Mouse (Mus musculus) testis, adult 2 months (tissue): Measurements from ENCODE around the gene Gpr142. TPM values are rescaled to one million over a fixed set of nuclear protein-coding genes. Genes with fewer than 3 reads are reported as not detected.

Experiments used
- H3K27ac ChIP-seq: fragments of 200-500 bp; 2 replicates; pipeline ENCODE4 v1.5.1; 2012; ENCODE audit warnings: low read depth, low read length; ENCODE audit not compliant: control insufficient read depth, insufficient read depth
- H3K27me3 ChIP-seq: fragments of 200-500 bp; 2 replicates; pipeline ENCODE4 v1.6.1; 2012; ENCODE audit warnings: mild to moderate bottlenecking, low read length, moderate library complexity; ENCODE audit not compliant: control insufficient read depth, insufficient read depth
- H3K36me3 ChIP-seq: fragments of 200-500 bp; 2 replicates; pipeline ENCODE4 v1.6.1; 2012; ENCODE audit warnings: mild to moderate bottlenecking, low read length; ENCODE audit not compliant: control insufficient read depth, insufficient read depth
- H3K4me1 ChIP-seq: fragments of 200-500 bp; 2 replicates; pipeline ENCODE4 v1.6.1; 2012; ENCODE audit warnings: low read length; ENCODE audit not compliant: control insufficient read depth, insufficient read depth
- H3K4me3 ChIP-seq: fragments of 200-500 bp; 2 replicates; pipeline ENCODE4 v1.5.1; 2012; ENCODE audit warnings: low read depth, mild to moderate bottlenecking, low read length, moderate library complexity, mixed read lengths; ENCODE audit not compliant: control insufficient read depth
- CTCF ChIP-seq: fragments of 200-500 bp; IDR thresholded peaks from 2 replicates; pipeline ENCODE4 v1.5.1; 2012; ENCODE audit warnings: low read depth, mild to moderate bottlenecking, inconsistent platforms, low read length, moderate library complexity; ENCODE audit not compliant: control insufficient read depth, insufficient read depth, insufficient replicate concordance
- POLR2A ChIP-seq: fragments of 200-500 bp; IDR thresholded peaks from 2 replicates; pipeline ENCODE4 v1.6.1; 2012; ENCODE audit warnings: low read depth, mild to moderate bottlenecking, inconsistent platforms, low read length, moderate library complexity; ENCODE audit not compliant: control insufficient read depth
- polyA plus RNA-seq: library from polyadenylated mRNA; depleted of rRNA; stranded (reverse); fragments of >200 nt; gene quantifications from 2 replicates; pipeline ENCODE4 v1.2.3, GENCODE M21; 2012; rRNA removed

Gpr142 gene
- polyA plus RNA-seq: not detected in 2 replicates

GRCm38 (mm10) chr11:114798624-114799023 is at the start of gene Gpr142:
Gpr142 (plus strand) TSS chr11:114798924.
- no peak for TF ChIP-seq POLR2A
- no peak for TF ChIP-seq CTCF
- peaks cover 4% of the 10 kb centered on the region for H3K4me1 ChIP-seq
- no peaks in the 10 kb centered on the region for H3K36me3 ChIP-seq
- H3K4me3 ChIP-seq: no peak within 1 kb of the TSS
- no peaks in the 10 kb centered on the region for H3K27me3 ChIP-seq
- H3K27ac ChIP-seq: no peak within 1 kb of the TSS

DNA sequence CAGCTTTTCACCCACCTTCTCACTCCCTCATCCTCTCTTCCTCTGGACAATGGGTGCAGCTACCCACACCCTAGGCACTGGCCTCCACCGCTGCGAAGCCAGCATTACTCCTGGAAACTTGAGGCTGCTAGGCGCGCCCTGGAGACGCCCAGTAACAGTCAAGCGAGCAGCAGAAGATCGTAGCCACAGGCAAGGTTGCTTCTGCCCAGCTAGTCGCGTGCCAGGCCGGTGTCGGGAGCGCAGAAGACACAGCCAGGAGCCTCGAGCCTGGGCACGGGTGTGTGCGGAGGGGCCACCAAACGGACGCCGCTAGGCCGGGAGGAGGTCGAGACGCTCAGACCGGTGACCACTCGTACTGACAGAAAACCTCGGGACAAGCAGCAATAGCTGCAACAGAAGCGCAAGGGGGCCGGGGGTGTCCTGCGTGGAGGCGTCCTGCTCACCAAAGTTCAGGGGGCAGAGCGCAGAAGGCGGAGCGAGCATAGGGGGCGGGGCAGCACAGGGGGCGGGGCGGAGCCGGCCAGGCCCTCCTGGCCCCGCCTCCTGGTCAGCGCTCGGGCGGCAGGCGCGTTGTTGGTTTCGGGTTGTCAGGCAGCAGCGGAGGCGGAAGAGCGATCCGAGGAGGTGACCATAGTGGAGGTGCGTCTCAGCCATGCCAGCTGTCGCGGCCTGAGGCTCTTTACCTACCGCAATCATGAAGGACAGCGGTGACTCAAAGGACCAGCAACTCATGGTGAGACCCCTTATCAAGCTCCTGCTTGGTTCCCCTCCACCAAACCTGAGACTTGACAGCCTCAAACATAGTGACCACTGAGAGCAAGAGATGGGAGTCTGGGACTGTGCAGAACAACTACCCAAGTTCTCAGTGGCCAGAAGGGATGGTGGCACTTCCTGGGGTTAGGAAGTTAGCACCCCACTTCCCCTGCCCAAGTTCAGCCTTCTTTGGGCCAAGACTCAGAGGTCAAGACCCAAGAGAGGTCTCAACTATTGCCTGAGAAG is 33.6 kb upstream of the Gpr142 start, which contains the start of gene Kif19a:
TSS of gene Kif19a (plus strand) at position 569 of the 999 bp plus-strand sequence.
- no peak within 1 kb of the TSS for H3K27ac ChIP-seq
- H3K36me3 ChIP-seq: no peaks in the 10 kb centered on the region
- H3K4me1 ChIP-seq: peaks cover 12% of the 10 kb centered on the region
- H3K4me3 ChIP-seq: peak within 1 kb of the TSS; percentile 85
- TF ChIP-seq POLR2A (peak; percentile 54; the same call in 1 of the 2 replicates), CTCF (no peak)
- no peaks in the 10 kb centered on the region for H3K27me3 ChIP-seq

DNA sequence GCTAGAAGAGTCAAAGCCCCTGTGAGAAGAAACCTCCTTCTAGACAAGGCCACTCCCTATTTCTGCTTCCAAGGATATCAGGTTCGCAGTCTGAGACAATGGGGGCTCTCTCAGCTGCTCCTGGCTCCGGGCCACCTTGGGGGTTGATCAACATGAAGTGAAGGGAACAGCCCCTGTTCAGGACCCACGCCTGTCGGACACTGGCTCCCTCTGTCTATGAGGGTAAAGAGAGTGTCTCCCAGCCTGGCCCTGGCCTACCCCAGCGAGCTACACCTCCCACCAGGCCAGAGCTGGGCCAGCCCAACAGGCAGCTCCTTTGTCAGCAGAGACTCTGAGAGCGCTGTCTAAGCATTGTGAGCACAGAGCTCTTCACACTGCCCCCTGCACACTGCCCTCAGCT is 28.8 kb upstream of the Gpr142 start:
- no peaks in the 10 kb centered on the region for H3K36me3 ChIP-seq
- TF ChIP-seq CTCF (no peak), POLR2A (no peak)
- H3K27me3 ChIP-seq: no peaks in the 10 kb centered on the region
- H3K4me1 ChIP-seq: peaks cover 8% of the 10 kb centered on the region
- H3K27ac ChIP-seq: no peak overlapping the region
- no peak overlapping the region for H3K4me3 ChIP-seq

DNA sequence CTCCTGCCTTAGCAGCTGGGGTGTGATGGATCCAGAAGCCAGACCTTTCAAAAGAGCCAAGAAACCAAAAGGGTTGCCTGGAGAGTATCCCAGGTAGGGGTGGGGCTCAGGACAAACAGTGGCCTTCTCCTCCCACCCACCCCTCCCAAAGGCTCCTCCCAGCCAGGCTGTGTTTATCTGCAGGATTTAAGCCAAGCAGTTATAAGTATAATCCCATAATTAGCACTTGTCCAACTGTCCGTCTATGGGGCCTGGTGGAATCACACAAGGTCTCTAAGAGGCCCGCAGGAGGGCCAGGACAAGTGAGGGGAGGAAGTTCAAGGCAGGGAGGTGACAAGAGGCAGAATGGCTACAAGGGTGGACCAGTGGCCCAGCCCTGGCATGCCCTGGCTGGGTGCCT is 26.8 kb upstream of the Gpr142 start:
- TF ChIP-seq POLR2A (no peak), CTCF (no peak)
- no peak overlapping the region for H3K27ac ChIP-seq
- H3K4me1 ChIP-seq: no peaks in the 10 kb centered on the region
- H3K36me3 ChIP-seq: no peaks in the 10 kb centered on the region
- no peak overlapping the region for H3K4me3 ChIP-seq
- H3K27me3 ChIP-seq: no peaks in the 10 kb centered on the region

- no peak overlapping the region for H3K4me3 ChIP-seq
- H3K27ac ChIP-seq: no peak overlapping the region
- no peaks in the 10 kb centered on the region for H3K36me3 ChIP-seq
- TF ChIP-seq POLR2A: no peak
- no peak for TF ChIP-seq CTCF
- no peaks in the 10 kb centered on the region for H3K27me3 ChIP-seq
- H3K4me1 ChIP-seq: peaks cover 10% of the 10 kb centered on the region
Measured at GRCm38 (mm10) chr11:114780076-114780475, 18.6 kb upstream of the Gpr142 start.

- H3K27ac ChIP-seq: no peak overlapping the region
- H3K27me3 ChIP-seq: no peaks in the 10 kb centered on the region; the same call in 1 of the 2 replicates
- peaks cover 12% of the 10 kb centered on the region for H3K4me1 ChIP-seq
- no peak for TF ChIP-seq CTCF
- no peak for TF ChIP-seq POLR2A
- no peaks in the 10 kb centered on the region for H3K36me3 ChIP-seq
- peak overlapping the region; percentile 75 for H3K4me3 ChIP-seq
Measured at GRCm38 (mm10) chr11:114785892-114786291, 12.8 kb upstream of the Gpr142 start.

- Histone ChIP-seq H3K4me3 (peak overlapping the region; percentile 75), H3K27ac (no peak overlapping the region), H3K27me3 (no peaks in the 10 kb centered on the region; the same call in 1 of the 2 replicates), H3K4me1 (peaks cover 13% of the 10 kb centered on the region), H3K36me3 (no peaks in the 10 kb centered on the region)
- TF ChIP-seq POLR2A (no peak), CTCF (no peak)
Measured at GRCm38 (mm10) chr11:114786326-114786725, 12.4 kb upstream of the Gpr142 start.

GRCm38 (mm10) chr11:114787611-114788010 is 11.1 kb upstream of the Gpr142 start:
- H3K4me3 ChIP-seq: peak overlapping the region; percentile 18; the same call in 1 of the 2 replicates
- no peak overlapping the region for H3K27ac ChIP-seq
- TF ChIP-seq CTCF (no peak), POLR2A (no peak)
- H3K4me1 ChIP-seq: peaks cover 22% of the 10 kb centered on the region
- H3K27me3 ChIP-seq: no peaks in the 10 kb centered on the region; the same call in 1 of the 2 replicates
- H3K36me3 ChIP-seq: no peaks in the 10 kb centered on the region
